Mouse (Mus musculus) midbrain, embryonic 11.5 days (tissue): ENCODE results near the gene Wfdc3. TPM values are rescaled to one million over a fixed set of nuclear protein-coding genes. Genes with fewer than 3 reads are reported as not detected.

Source experiments
- ATAC-seq: fragments of 200-750 bp; cut with Nextera tagmentation; 2 replicates; pipeline ENCODE4 v1.8.0; 2017; ENCODE audit warnings: moderate TSS enrichment, moderate library complexity; ENCODE audit not compliant: low FRiP score
- DNase-seq: peaks from one replicate; pipeline ENCODE4 v3.0.0; 2015; ENCODE audit warnings: low spot score; ENCODE audit errors: missing footprints
- H3K27ac ChIP-seq: fragments of 300-500 bp; sonication (generic); 2 replicates; pipeline ENCODE4 v1.5.1; 2014; ENCODE audit warnings: low read depth, low read length
- H3K27me3 ChIP-seq: fragments of 300-500 bp; sonication (generic); 2 replicates; pipeline ENCODE4 v1.6.1; 2014; ENCODE audit warnings: mild to moderate bottlenecking, low read length, moderate library complexity, mixed read lengths; ENCODE audit not compliant: control insufficient read depth, insufficient read depth
- H3K36me3 ChIP-seq: fragments of 300-500 bp; sonication (generic); 2 replicates; pipeline ENCODE4 v1.6.1; 2014; ENCODE audit warnings: mild to moderate bottlenecking, low read length, moderate library complexity, mixed read lengths; ENCODE audit not compliant: control insufficient read depth, insufficient read depth
- H3K4me1 ChIP-seq: fragments of 300-500 bp; sonication (generic); 2 replicates; pipeline ENCODE4 v1.6.1; 2014; ENCODE audit warnings: low read length; ENCODE audit not compliant: control insufficient read depth, insufficient read depth
- H3K4me2 ChIP-seq: fragments of 300-500 bp; sonication (generic); 2 replicates; pipeline ENCODE4 v1.6.1; 2014; ENCODE audit warnings: mild to moderate bottlenecking, moderate library complexity
- H3K4me3 ChIP-seq: fragments of 300-500 bp; sonication (generic); 2 replicates; pipeline ENCODE4 v1.5.1; 2014; ENCODE audit warnings: low read depth, low read length
- H3K9ac ChIP-seq: fragments of 300-500 bp; sonication (generic); 2 replicates; pipeline ENCODE4 v1.6.1; 2014; ENCODE audit warnings: low read length
- H3K9me3 ChIP-seq: fragments of 300-500 bp; sonication (generic); 2 replicates; pipeline ENCODE4 v1.6.1; 2016; ENCODE audit warnings: low read length; ENCODE audit not compliant: control insufficient read depth
- WGBS: fragments of 180-500 bp; shearing (Covaris S2); extraction: QIAGEN DNeasy Blood & Tissue Kit; methylation state at CpG from one replicate; pipeline ENCODE4 v1.1.7; 2014; 5-methylcytosine and 5-hydroxymethylcytosine counted together
- polyA plus RNA-seq: library from polyadenylated mRNA; unstranded; fragments of >200 nt; fragmentation: Nextera tagmentation; extraction: Ambion mirVana; gene quantifications from 2 replicates; pipeline ENCODE4 v1.2.1, GENCODE M21; 2014

Wfdc3 gene
- 0.66 and 0.85 TPM in 2 replicates for polyA plus RNA-seq

DNA sequence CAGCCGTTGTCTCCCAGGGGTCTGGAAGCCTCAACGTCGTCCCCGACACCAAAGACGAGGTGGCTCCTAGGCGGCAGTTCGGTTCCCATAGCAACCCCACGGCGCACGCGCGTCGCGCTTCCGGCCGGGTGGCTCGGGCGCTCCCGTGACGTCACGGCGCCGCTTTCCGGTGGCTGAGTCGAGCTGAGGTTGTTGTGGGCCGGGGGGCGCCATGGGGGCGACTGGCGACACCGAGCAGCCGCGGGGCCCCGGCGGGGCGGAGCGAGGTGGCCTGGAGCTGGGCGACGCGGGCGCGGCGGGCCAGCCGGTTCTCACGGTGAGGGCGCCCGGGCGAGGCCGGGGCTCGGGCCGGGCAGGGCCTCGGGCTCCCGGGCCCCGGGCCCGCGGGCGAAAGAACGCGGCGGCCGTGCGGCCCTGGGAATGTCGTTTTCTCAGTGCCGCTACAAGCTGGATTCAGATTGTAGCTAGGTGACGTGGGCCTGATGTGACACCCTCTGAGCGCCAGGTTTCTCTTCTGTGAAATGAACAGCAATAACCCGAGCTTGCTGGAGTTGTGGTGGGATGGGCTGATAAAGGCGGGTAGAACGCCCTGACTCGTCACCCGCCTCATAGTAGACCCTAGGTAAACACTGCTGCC lies at the start of gene Wfdc3, which contains the start of gene Dnttip1:
Gene Wfdc3, minus strand, starts transcription at position 89 of the 637 bp plus-strand sequence.
Gene Dnttip1, plus strand, starts transcription at position 141 of the 637 bp plus-strand sequence.
- Histone ChIP-seq H3K36me3 (no peaks in the 10 kb centered on the region), H3K27ac (peak within 1 kb of the TSS; percentile 32; the same call in 1 of the 2 replicates), H3K4me1 (peaks cover 12% of the 10 kb centered on the region), H3K9me3 (no peaks in the 10 kb centered on the region), H3K4me3 (peak within 1 kb of the TSS; percentile 88), H3K9ac (peak within 1 kb of the TSS; percentile 92), H3K4me2 (peak within 1 kb of the TSS; percentile 89), H3K27me3 (no peaks in the 10 kb centered on the region)
- DNase-seq: peak; percentile 100
- WGBS: under 1% methylated on average over 70 of the region's 70 CpGs
- peak; percentile 94 for ATAC-seq

DNA sequence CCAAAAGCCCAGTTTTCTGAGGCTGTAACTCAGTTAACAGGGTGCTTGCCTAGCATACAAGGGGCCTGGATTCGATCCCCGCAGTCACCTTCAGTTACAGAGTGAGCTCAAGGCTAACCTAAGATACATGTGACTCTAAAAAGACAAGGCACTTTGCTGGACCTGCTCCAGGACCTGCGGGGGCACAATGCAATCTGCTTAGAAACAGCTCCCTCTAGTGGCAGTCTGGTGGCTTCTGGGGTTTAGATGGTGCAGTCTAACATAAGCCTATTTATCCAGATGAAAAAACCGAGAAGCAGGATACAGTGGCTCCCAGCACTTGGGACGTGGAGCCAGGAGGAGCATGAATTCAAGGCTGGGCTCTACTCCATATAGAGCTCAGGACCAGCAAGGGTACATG lies 48.6 kb upstream of the Wfdc3 start:
- DNase-seq: peak; percentile 96
- 41% methylated on average over 5 of the region's 5 CpGs for WGBS
- H3K9me3 ChIP-seq: no peaks in the 10 kb centered on the region
- no peaks in the 10 kb centered on the region for H3K4me1 ChIP-seq
- no peak overlapping the region for H3K4me2 ChIP-seq
- H3K9ac ChIP-seq: no peak overlapping the region
- ATAC-seq: peak; percentile 65; the same call in 1 of the 2 replicates
- H3K4me3 ChIP-seq: no peak overlapping the region
- H3K27me3 ChIP-seq: no peaks in the 10 kb centered on the region
- no peak overlapping the region for H3K27ac ChIP-seq
- H3K36me3 ChIP-seq: peaks cover 12% of the 10 kb centered on the region

GRCm38 (mm10) chr2:164793772-164794171 lies 48.0 kb upstream of the Wfdc3 start:
- no peak overlapping the region for H3K4me2 ChIP-seq
- WGBS: 89% methylated on average over 2 of the region's 2 CpGs
- H3K27me3 ChIP-seq: no peaks in the 10 kb centered on the region
- H3K4me3 ChIP-seq: no peak overlapping the region
- H3K9ac ChIP-seq: no peak overlapping the region
- ATAC-seq (no peak), DNase-seq (no peak)
- peaks cover 12% of the 10 kb centered on the region for H3K36me3 ChIP-seq
- H3K27ac ChIP-seq: no peak overlapping the region
- H3K9me3 ChIP-seq: no peaks in the 10 kb centered on the region
- no peaks in the 10 kb centered on the region for H3K4me1 ChIP-seq

DNA sequence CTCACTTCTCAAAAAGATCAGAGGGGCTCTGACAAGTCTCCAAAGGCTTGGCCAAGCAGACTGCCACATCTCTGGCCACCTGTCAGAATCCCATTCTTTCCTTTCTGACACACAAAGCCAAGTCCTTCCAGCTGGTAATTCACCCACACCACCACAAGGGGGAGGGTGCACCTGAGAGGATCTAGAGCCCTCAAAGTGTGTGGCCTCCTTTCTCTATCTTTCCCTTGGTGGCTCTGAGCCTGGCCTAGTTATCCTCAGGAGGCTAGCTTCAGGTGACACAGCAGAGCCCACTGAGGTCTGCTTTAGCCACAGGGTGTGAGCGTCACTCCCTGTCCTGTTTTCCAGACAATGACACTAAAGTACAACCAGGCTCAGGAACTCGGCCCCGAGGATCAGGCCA lies 47.5 kb upstream of the Wfdc3 start:
- Histone ChIP-seq H3K4me1 (no peaks in the 10 kb centered on the region), H3K36me3 (peaks cover 12% of the 10 kb centered on the region), H3K9me3 (no peaks in the 10 kb centered on the region), H3K4me3 (no peak overlapping the region), H3K27me3 (no peaks in the 10 kb centered on the region), H3K27ac (no peak overlapping the region), H3K4me2 (no peak overlapping the region), H3K9ac (no peak overlapping the region)
- no peak for ATAC-seq
- peak; percentile 95 for DNase-seq
- WGBS: 93% methylated on average over 3 of the region's 3 CpGs

DNA sequence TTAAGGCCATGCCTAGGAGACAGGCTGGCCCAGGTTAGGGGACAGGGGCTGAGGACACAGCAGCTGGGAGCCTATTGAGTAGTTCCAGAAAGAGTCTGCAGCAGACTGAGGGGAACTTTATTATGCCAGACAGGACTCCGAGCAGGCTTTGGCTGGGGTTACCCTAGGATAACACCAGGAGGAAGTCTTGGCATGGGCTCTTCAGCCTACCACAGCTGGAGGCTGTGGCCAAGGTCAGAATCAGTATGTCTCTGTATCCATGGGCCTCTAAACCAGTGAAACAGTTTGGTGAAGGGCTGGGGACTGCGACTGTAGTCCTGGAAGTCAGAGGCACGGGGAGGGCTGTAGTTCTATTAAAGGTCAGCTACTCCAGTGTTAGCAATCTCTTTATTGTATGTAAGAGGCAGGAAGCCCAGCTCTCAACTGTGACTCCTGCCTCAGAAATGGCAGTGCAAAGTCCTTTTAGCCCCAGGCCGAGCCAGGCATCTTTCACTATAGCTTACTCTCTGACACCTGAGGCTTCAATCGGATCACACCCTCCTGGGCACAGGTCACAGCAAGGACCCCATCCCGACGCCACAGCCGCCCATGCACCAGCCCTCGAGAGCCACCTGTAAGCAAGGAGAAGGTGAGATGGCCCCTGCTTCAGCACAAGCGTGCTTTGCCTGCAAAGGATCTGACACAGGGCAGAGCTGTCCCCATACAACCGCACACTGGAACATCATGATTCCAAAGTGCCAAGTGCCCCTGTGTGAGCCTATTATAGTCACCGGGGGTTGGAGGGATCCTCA lies 46.9 kb upstream of the Wfdc3 start:
- Histone ChIP-seq H3K27ac (no peak overlapping the region), H3K36me3 (peaks cover 12% of the 10 kb centered on the region), H3K27me3 (no peaks in the 10 kb centered on the region), H3K4me2 (no peak overlapping the region), H3K4me1 (no peaks in the 10 kb centered on the region), H3K9me3 (no peaks in the 10 kb centered on the region), H3K9ac (no peak overlapping the region), H3K4me3 (no peak overlapping the region)
- ATAC-seq (no peak), DNase-seq (peak; percentile 86)
- WGBS: 93% methylated on average over 12 of the region's 12 CpGs

- no peak overlapping the region for H3K4me3 ChIP-seq
- no peaks in the 10 kb centered on the region for H3K9me3 ChIP-seq
- H3K4me1 ChIP-seq: no peaks in the 10 kb centered on the region
- ATAC-seq (no peak), DNase-seq (no peak)
- no peak overlapping the region for H3K27ac ChIP-seq
- H3K27me3 ChIP-seq: no peaks in the 10 kb centered on the region
- H3K36me3 ChIP-seq: peaks cover 10% of the 10 kb centered on the region
- 96% methylated on average over 18 of the region's 18 CpGs for WGBS
- no peak overlapping the region for H3K9ac ChIP-seq
- H3K4me2 ChIP-seq: no peak overlapping the region
Observed at GRCm38 (mm10) chr2:164791841-164792261, 46.1 kb upstream of the Wfdc3 start.

GRCm38 (mm10) chr2:164790451-164790850 lies 44.7 kb upstream of the Wfdc3 start:
- no peak overlapping the region for H3K27ac ChIP-seq
- peaks cover 3% of the 10 kb centered on the region for H3K4me1 ChIP-seq
- no peak overlapping the region for H3K4me3 ChIP-seq
- DNase-seq: no peak
- WGBS: 83% methylated on average over 4 of the region's 4 CpGs
- no peaks in the 10 kb centered on the region for H3K27me3 ChIP-seq
- ATAC-seq: no peak
- H3K4me2 ChIP-seq: no peak overlapping the region
- no peaks in the 10 kb centered on the region for H3K9me3 ChIP-seq
- no peak overlapping the region for H3K9ac ChIP-seq
- H3K36me3 ChIP-seq: peaks cover 8% of the 10 kb centered on the region; the same call in 1 of the 2 replicates

DNA sequence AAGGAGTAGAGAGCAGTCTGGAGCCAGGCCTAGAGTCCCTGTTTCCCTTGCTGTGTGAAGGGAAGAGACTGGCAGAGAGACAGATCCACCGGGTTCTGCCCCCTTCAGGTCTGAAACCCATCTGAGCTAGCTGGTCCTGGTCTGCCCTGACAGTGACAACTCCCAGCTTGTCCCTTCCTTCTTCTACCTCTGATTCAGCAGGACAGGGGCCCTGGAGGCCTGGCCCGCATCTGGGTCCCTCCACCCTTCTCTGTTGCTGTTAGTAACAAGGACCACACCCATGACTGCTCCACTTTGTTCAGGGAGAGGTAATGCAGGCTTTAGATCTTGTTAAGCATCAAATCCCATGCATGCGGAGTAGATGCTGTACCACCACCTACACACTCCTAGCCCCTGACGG lies 42.7 kb upstream of the Wfdc3 start:
- no peaks in the 10 kb centered on the region for H3K27me3 ChIP-seq
- H3K4me1 ChIP-seq: peaks cover 8% of the 10 kb centered on the region
- H3K9me3 ChIP-seq: no peaks in the 10 kb centered on the region
- H3K4me3 ChIP-seq: no peak overlapping the region
- no peak overlapping the region for H3K4me2 ChIP-seq
- H3K27ac ChIP-seq: no peak overlapping the region
- peaks cover 8% of the 10 kb centered on the region; the same call in 1 of the 2 replicates for H3K36me3 ChIP-seq
- ATAC-seq (no peak), DNase-seq (no peak)
- H3K9ac ChIP-seq: no peak overlapping the region
- 77% methylated on average over 4 of the region's 4 CpGs for WGBS

DNA sequence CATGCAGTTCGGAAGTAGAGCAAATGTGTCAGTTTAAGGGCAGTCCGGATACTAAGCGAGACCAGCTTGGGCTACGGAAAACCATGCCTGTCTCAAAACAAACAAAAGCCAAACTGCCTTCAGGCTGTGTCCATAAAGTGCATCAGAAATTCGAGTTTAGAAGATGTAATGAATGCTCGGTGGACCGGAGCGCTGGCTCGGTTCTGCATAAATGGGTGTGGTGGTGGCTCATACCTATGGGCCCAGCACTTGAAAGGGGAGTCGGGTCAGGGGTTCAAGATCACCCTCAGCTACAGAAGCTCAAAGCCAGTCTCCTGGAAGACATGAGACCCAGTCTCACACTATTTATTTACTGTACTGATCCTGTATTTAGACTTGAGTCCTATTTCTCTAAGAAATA lies 42.0 kb upstream of the Wfdc3 start:
- H3K27me3 ChIP-seq: no peaks in the 10 kb centered on the region
- H3K36me3 ChIP-seq: peaks cover 5% of the 10 kb centered on the region; the same call in 1 of the 2 replicates
- no peak for ATAC-seq
- peaks cover 8% of the 10 kb centered on the region for H3K4me1 ChIP-seq
- no peak overlapping the region for H3K27ac ChIP-seq
- no peak overlapping the region for H3K4me2 ChIP-seq
- no peaks in the 10 kb centered on the region for H3K9me3 ChIP-seq
- 82% methylated on average over 10 of the region's 10 CpGs for WGBS
- no peak overlapping the region for H3K4me3 ChIP-seq
- DNase-seq: no peak
- no peak overlapping the region for H3K9ac ChIP-seq
